Mouse (Mus musculus): Measurements from ENCODE around the gene Ryr2.

- TF ChIP-seq CTCF (IDR thresholded peaks at IDR 0.05; ENCODE audit: low read depth, low read length) (no peak), GATA2 (IDR thresholded peaks at IDR 0.05; ENCODE audit: borderline replicate concordance, low read depth, low read length) (no peak)
Measured at GRCm38 (mm10) chr13:12096382-12096932, 10.3 kb downstream of the Ryr2 start.

Measured in G1E (cell line).